Mouse (Mus musculus) liver, adult 2 months (tissue): ENCODE results near the gene Gmnn. TPM values are rescaled to one million over a fixed set of nuclear protein-coding genes. Genes with fewer than 3 reads are reported as not detected.

Experiments
- DNase-seq: peaks from one replicate; pipeline ENCODE4 v3.0.0-alpha.2; 2011; ENCODE audit warnings: low read depth, low spot score; ENCODE audit errors: extremely low read depth
- H3K27ac ChIP-seq: fragments of 200-500 bp; replicated peaks from 2 replicates; pipeline ENCODE4 v1.5.1; 2012; ENCODE audit warnings: low read depth, mild to moderate bottlenecking, control low read depth, inconsistent platforms, low read length; ENCODE audit not compliant: insufficient read depth
- H3K27me3 ChIP-seq: fragments of 200-500 bp; 2 replicates; pipeline ENCODE4 v1.6.1; 2012; ENCODE audit warnings: mild to moderate bottlenecking, moderate library complexity, low read length, inconsistent platforms; ENCODE audit not compliant: control insufficient read depth, insufficient read depth
- H3K36me3 ChIP-seq: fragments of 200-500 bp; 2 replicates; pipeline ENCODE4 v1.6.1; 2012; ENCODE audit warnings: low read length, inconsistent platforms; ENCODE audit not compliant: control insufficient read depth, insufficient read depth
- H3K4me1 ChIP-seq: fragments of 200-500 bp; 2 replicates; pipeline ENCODE4 v1.6.1; 2011; ENCODE audit warnings: low read length; ENCODE audit not compliant: control insufficient read depth, insufficient read depth
- H3K4me3 ChIP-seq: fragments of 200-500 bp; 2 replicates; pipeline ENCODE4 v1.5.1; 2011; ENCODE audit warnings: low read depth, mild to moderate bottlenecking, control low read depth, low read length, moderate library complexity; ENCODE audit not compliant: insufficient read depth
- H3K79me2 ChIP-seq: fragments of 200-500 bp; 2 replicates; pipeline ENCODE4 v1.6.1; 2012; ENCODE audit warnings: inconsistent platforms, mild to moderate bottlenecking, low read length, moderate library complexity; ENCODE audit not compliant: control insufficient read depth, insufficient read depth
- H3K9ac ChIP-seq: fragments of 200-500 bp; 2 replicates; pipeline ENCODE4 v1.6.1; 2012; ENCODE audit warnings: low read depth, mild to moderate bottlenecking, control low read depth, inconsistent platforms, low read length
- CTCF ChIP-seq: fragments of 200-500 bp; IDR thresholded peaks from 2 replicates; pipeline ENCODE4 v1.5.1; 2011; ENCODE audit warnings: low read depth, low read length, control low read depth
- POLR2A ChIP-seq: fragments of 200-500 bp; IDR thresholded peaks from 2 replicates; pipeline ENCODE4 v1.6.1; 2011; ENCODE audit warnings: low read length, control low read depth; ENCODE audit not compliant: insufficient read depth; ENCODE audit errors: extremely low read depth
- WGBS: fragments of 180-500 bp; shearing (Covaris S2); methylation state at CpG from one replicate; pipeline ENCODE4 v1.1.7; 2018; 5-methylcytosine and 5-hydroxymethylcytosine counted together
- polyA plus RNA-seq: library from polyadenylated mRNA; depleted of rRNA; stranded (reverse); fragments of >200 nt; gene quantifications from 2 replicates; pipeline ENCODE4 v1.2.3, GENCODE M21; 2012
- total RNA-seq: library from RNA; depleted of rRNA; stranded (reverse); fragments of >200 nt; gene quantifications from 2 replicates; pipeline ENCODE4 v1.2.3, GENCODE M21; 2014

The Gmnn gene
- total and polyA plus RNA-seq, 2 experiments, result 1.4 to 13.6 TPM

GRCm38 (mm10) chr13:24800674-24801307, 39.1 kb upstream of the Gmnn start:
- DNase-seq, result peak; percentile 90
- TF ChIP-seq POLR2A (peak; percentile 100), CTCF (no peak)
- Histone ChIP-seq H3K36me3 (peaks cover 9% of the 10 kb centered on the region), H3K79me2 (peaks cover 14% of the 10 kb centered on the region), H3K27ac (peak overlapping the region; percentile 97), H3K4me1 (peaks cover 10% of the 10 kb centered on the region; the same call in 1 of the 2 replicates), H3K9ac (peak overlapping the region; percentile 100), H3K4me3 (peak overlapping the region; percentile 99), H3K27me3 (no peaks in the 10 kb centered on the region)
- WGBS, result 1% methylated on average over 42 of the region's 42 CpGs

GRCm38 (mm10) chr13:24799925-24800673, 38.4 kb upstream of the Gmnn start:
- peak overlapping the region; percentile 90 for H3K27ac ChIP-seq
- 0 out of 2 replicates have a peak, but pooled peaks have one; percentile 32 for TF ChIP-seq POLR2A
- TF ChIP-seq CTCF, result no peak
- peaks cover 3% of the 10 kb centered on the region; the same call in 1 of the 2 replicates for H3K36me3 ChIP-seq
- H3K79me2 ChIP-seq, result peaks cover 14% of the 10 kb centered on the region
- H3K4me1 ChIP-seq, result peaks cover 6% of the 10 kb centered on the region; the same call in 1 of the 2 replicates
- H3K9ac ChIP-seq, result peak overlapping the region; percentile 70
- peak overlapping the region; percentile 45 for H3K4me3 ChIP-seq
- no peaks in the 10 kb centered on the region for H3K27me3 ChIP-seq
- DNase-seq, result peak; percentile 90
- under 1% methylated on average over 31 of the region's 31 CpGs for WGBS

GRCm38 (mm10) chr13:24799378-24799777, 37.7 kb upstream of the Gmnn start:
- DNase-seq, result no peak
- Histone ChIP-seq H3K79me2 (peaks cover 14% of the 10 kb centered on the region), H3K27ac (peak overlapping the region; percentile 82), H3K36me3 (no peaks in the 10 kb centered on the region), H3K4me3 (no peak overlapping the region), H3K27me3 (no peaks in the 10 kb centered on the region), H3K4me1 (peaks cover 1% of the 10 kb centered on the region; the same call in 1 of the 2 replicates), H3K9ac (peak overlapping the region; percentile 41; the same call in 1 of the 2 replicates)
- WGBS, result 48% methylated on average over 5 of the region's 5 CpGs
- TF ChIP-seq POLR2A (no peak), CTCF (no peak)

GRCm38 (mm10) chr13:24798686-24799085, 37.0 kb upstream of the Gmnn start:
- TF ChIP-seq POLR2A (no peak), CTCF (no peak)
- H3K9ac ChIP-seq, result no peak overlapping the region
- no peak overlapping the region for H3K27ac ChIP-seq
- H3K4me1 ChIP-seq, result peaks cover 1% of the 10 kb centered on the region; the same call in 1 of the 2 replicates
- peaks cover 14% of the 10 kb centered on the region for H3K79me2 ChIP-seq
- no peaks in the 10 kb centered on the region for H3K36me3 ChIP-seq
- H3K27me3 ChIP-seq, result no peaks in the 10 kb centered on the region
- H3K4me3 ChIP-seq, result no peak overlapping the region
- DNase-seq, result no peak
- WGBS, result 95% methylated on average over 4 of the region's 4 CpGs

- DNase-seq, result peak; percentile 39
- Histone ChIP-seq H3K79me2 (no peaks in the 10 kb centered on the region), H3K27me3 (no peaks in the 10 kb centered on the region), H3K9ac (no peak overlapping the region), H3K4me3 (no peak overlapping the region), H3K36me3 (no peaks in the 10 kb centered on the region), H3K27ac (peak overlapping the region; percentile 13; the same call in 1 of the 2 replicates), H3K4me1 (peaks cover 7% of the 10 kb centered on the region)
- WGBS, result 79% methylated on average over 9 of the region's 9 CpGs
- TF ChIP-seq CTCF (no peak), POLR2A (no peak)
These were observed 30.8 kb upstream of the Gmnn start for GRCm38 (mm10) chr13:24792411-24793045.
